Mouse (Mus musculus): ENCODE results near the gene Zfp114.

DNA sequence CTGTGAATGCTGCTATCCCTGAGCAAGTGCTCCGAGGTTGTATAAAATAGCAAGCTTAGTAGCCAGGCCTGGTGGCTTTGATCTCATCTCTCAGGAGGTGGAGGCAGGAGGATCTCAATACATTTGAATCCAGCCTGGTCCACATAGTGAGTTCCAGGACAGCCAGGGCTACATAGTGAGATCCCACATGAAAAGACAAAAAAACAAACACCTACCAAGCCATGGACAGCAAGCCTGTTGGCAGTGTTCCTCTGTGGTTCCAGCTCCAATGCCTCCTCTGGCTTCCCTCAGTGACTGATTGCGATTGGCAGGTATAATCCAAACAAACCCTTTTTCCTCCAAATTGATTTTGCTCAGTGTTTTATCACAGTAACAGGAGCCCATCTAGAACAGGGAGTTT is 35.4 kb downstream of the Zfp114 start:
- TF ChIP-seq CTCF (IDR thresholded peaks at IDR 0.05; ENCODE audit: borderline replicate concordance, insufficient read depth, low read length) (no peak), POLR2A (IDR thresholded peaks at IDR 0.05; ENCODE audit: low read depth, low read length) (no peak)

All from embryonic fibroblast, embryonic 13.5 days (primary cell).